Mouse (Mus musculus) heart, embryonic 16.5 days (tissue): ENCODE results near the gene Gm48552. TPM values are rescaled to one million over a fixed set of nuclear protein-coding genes. Genes with fewer than 3 reads are reported as not detected.

Experiments
- ATAC-seq: fragments of 200-750 bp; cut with Nextera tagmentation; replicated peaks from 2 replicates; pipeline ENCODE4 v1.8.0; 2017; ENCODE audit warnings: moderate number of reproducible peaks; ENCODE audit not compliant: insufficient read depth, low FRiP score; ENCODE audit errors: extremely low read depth
- H3K27ac ChIP-seq: fragments of 300-500 bp; sonication (generic); 2 replicates; pipeline ENCODE4 v1.5.1; 2014; ENCODE audit warnings: mild to moderate bottlenecking, low read length, control low read depth, moderate library complexity
- H3K27me3 ChIP-seq: fragments of 300-500 bp; sonication (generic); 2 replicates; pipeline ENCODE4 v1.6.1; 2014; ENCODE audit warnings: low read length, mixed read lengths; ENCODE audit not compliant: control insufficient read depth, insufficient read depth
- H3K36me3 ChIP-seq: fragments of 300-500 bp; sonication (generic); 2 replicates; pipeline ENCODE4 v1.6.1; 2014; ENCODE audit not compliant: control insufficient read depth, insufficient read depth
- H3K4me1 ChIP-seq: fragments of 300-500 bp; sonication (generic); 2 replicates; pipeline ENCODE4 v1.6.1; 2014; ENCODE audit warnings: low read length, mixed read lengths; ENCODE audit not compliant: control insufficient read depth, insufficient read depth
- H3K4me2 ChIP-seq: fragments of 300-500 bp; sonication (generic); 2 replicates; pipeline ENCODE4 v1.6.1; 2014; ENCODE audit warnings: low read depth, mild to moderate bottlenecking, control low read depth, low read length
- H3K4me3 ChIP-seq: fragments of 300-500 bp; sonication (generic); 2 replicates; pipeline ENCODE4 v1.5.1; 2014; ENCODE audit warnings: mild to moderate bottlenecking, control low read depth, low read length
- H3K9ac ChIP-seq: fragments of 300-500 bp; sonication (generic); 2 replicates; pipeline ENCODE4 v1.6.1; 2014; ENCODE audit warnings: low read length, control low read depth
- H3K9me3 ChIP-seq: fragments of 300-500 bp; sonication (generic); replicated peaks from 2 replicates; pipeline ENCODE4 v1.6.1; 2016; ENCODE audit warnings: low read length; ENCODE audit not compliant: control insufficient read depth
- WGBS: fragments of 180-500 bp; shearing (Covaris S2); extraction: QIAGEN DNeasy Blood & Tissue Kit; methylation state at CpG from one replicate; pipeline ENCODE4 v1.1.7; 2014; 5-methylcytosine and 5-hydroxymethylcytosine counted together
- polyA plus RNA-seq: library from polyadenylated mRNA; unstranded; fragments of >200 nt; fragmentation: Nextera tagmentation; extraction: Ambion mirVana; gene quantifications from 2 replicates; pipeline ENCODE4 v1.2.1, GENCODE M21; 2015

Gene Gm48552
- polyA plus RNA-seq: 0.55 and 0.83 TPM in 2 replicates

- Histone ChIP-seq H3K36me3 (peaks cover 25% of the 10 kb centered on the region), H3K4me1 (peaks cover 18% of the 10 kb centered on the region), H3K4me2 (no peak within 1 kb of the TSS), H3K9ac (no peak within 1 kb of the TSS), H3K27ac (no peak within 1 kb of the TSS), H3K9me3 (no peaks in the 10 kb centered on the region), H3K4me3 (no peak within 1 kb of the TSS), H3K27me3 (no peaks in the 10 kb centered on the region)
- no peak for ATAC-seq
- 79% methylated on average over 5 of the region's 5 CpGs for WGBS
Measured at GRCm38 (mm10) chr10:81388505-81389055, at the start of gene Gm48552. Gene Gm48552 (plus strand): TSS chr10:81389005.

GRCm38 (mm10) chr10:81340551-81341332 lies 48.1 kb upstream of the Gm48552 start:
- no peak overlapping the region for H3K9ac ChIP-seq
- H3K36me3 ChIP-seq: no peaks in the 10 kb centered on the region
- H3K27ac ChIP-seq: no peak overlapping the region
- H3K4me2 ChIP-seq: no peak overlapping the region
- H3K4me3 ChIP-seq: no peak overlapping the region
- WGBS: 46% methylated on average over 17 of the region's 17 CpGs
- ATAC-seq: no peak
- peaks cover 22% of the 10 kb centered on the region for H3K27me3 ChIP-seq
- peaks cover 4% of the 10 kb centered on the region for H3K4me1 ChIP-seq
- no peaks in the 10 kb centered on the region for H3K9me3 ChIP-seq

DNA sequence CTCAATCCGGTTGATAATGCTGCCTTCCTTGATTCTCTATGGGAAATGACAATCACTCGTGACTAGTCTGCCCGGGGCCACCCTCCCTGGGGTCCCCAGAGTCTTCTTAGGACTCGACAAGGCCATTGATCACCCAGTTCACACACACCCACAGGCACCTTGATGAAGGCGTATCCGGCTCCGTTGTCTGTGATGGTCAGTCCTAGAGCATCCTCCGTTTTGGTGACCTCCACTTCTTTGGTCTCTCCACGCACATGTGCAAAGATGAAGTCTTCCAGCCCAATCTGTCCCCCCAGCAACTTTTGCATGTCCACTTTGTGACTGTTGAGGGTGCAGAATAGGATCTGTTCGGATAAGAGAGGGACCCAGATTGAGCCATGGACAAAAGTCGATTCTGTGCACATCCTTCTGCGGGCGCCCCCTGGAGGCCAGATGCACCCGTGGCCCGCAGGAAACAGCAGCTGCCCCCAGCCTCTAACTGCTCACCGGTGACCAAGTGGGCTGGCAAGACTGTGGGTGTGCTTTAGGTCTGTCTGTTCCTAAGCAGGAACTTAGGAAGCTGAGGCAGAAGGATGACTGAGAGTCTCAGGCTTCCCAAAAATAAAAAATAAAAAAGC lies 47.4 kb upstream of the Gm48552 start:
- Histone ChIP-seq H3K27ac (no peak overlapping the region), H3K4me2 (no peak overlapping the region), H3K9ac (no peak overlapping the region), H3K36me3 (no peaks in the 10 kb centered on the region), H3K27me3 (peaks cover 22% of the 10 kb centered on the region), H3K4me3 (no peak overlapping the region), H3K4me1 (peaks cover 6% of the 10 kb centered on the region), H3K9me3 (no peaks in the 10 kb centered on the region)
- ATAC-seq: no peak
- 31% methylated on average over 16 of the region's 16 CpGs for WGBS

GRCm38 (mm10) chr10:81342686-81343505 lies 45.9 kb upstream of the Gm48552 start, which contains the start of gene Gipc3:
Gene Gipc3 (minus strand): TSS chr10:81343266.
- Histone ChIP-seq H3K9me3 (no peaks in the 10 kb centered on the region), H3K4me2 (peak within 1 kb of the TSS; percentile 89), H3K27ac (no peak within 1 kb of the TSS), H3K27me3 (peaks cover 18% of the 10 kb centered on the region), H3K36me3 (peaks cover 7% of the 10 kb centered on the region; the same call in 1 of the 2 replicates), H3K9ac (peak within 1 kb of the TSS; percentile 76), H3K4me3 (peak within 1 kb of the TSS; percentile 59), H3K4me1 (peaks cover 19% of the 10 kb centered on the region)
- no peak for ATAC-seq
- WGBS: 5% methylated on average over 59 of the region's 67 CpGs

GRCm38 (mm10) chr10:81344421-81345161 lies 44.2 kb upstream of the Gm48552 start:
- Histone ChIP-seq H3K4me2 (no peak overlapping the region), H3K4me1 (peaks cover 27% of the 10 kb centered on the region), H3K36me3 (peaks cover 11% of the 10 kb centered on the region; the same call in 1 of the 2 replicates), H3K27me3 (peaks cover 18% of the 10 kb centered on the region), H3K4me3 (no peak overlapping the region), H3K9me3 (no peaks in the 10 kb centered on the region), H3K27ac (no peak overlapping the region), H3K9ac (no peak overlapping the region)
- no peak for ATAC-seq
- 35% methylated on average over 8 of the region's 8 CpGs for WGBS

- H3K4me3 ChIP-seq: no peak overlapping the region
- H3K4me2 ChIP-seq: no peak overlapping the region
- H3K27me3 ChIP-seq: peaks cover 18% of the 10 kb centered on the region
- no peaks in the 10 kb centered on the region for H3K9me3 ChIP-seq
- ATAC-seq: no peak
- peaks cover 11% of the 10 kb centered on the region; the same call in 1 of the 2 replicates for H3K36me3 ChIP-seq
- no peak overlapping the region for H3K27ac ChIP-seq
- 77% methylated on average over 4 of the region's 4 CpGs for WGBS
- no peak overlapping the region for H3K9ac ChIP-seq
- peaks cover 29% of the 10 kb centered on the region for H3K4me1 ChIP-seq
Measured at GRCm38 (mm10) chr10:81345162-81345534, 43.7 kb upstream of the Gm48552 start.

DNA sequence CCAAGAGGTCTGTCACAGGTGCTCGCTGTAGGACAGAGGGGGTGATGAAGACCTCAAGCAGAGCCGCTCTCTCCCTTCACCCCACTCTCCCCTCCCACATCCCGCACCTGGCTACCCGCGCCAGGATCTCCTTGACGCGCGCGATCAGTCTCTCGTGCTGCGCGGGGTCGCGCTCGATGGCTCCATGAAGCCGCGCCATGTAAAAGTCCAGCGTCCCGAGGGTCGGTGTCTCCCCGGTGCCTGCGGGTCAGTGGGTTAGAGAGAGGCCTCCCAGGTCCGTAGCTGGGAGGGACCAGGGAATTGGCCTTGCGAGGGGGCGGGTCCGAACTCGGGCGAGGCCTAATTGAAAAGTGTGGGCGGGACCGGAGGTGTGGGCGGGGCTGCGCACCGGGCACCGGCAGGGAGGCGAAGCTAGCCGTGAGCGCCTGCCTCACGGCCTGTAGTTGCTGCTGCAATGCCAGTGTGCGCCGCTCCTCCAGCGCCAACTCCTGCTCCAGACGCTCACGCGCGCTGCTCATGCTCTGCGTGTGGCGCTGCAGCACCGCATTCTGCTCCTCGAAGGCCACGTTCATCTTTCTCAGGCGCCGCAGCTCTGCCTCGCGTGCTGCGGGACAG lies 42.2 kb upstream of the Gm48552 start:
- WGBS: 21% methylated on average over 54 of the region's 55 CpGs
- Histone ChIP-seq H3K4me3 (peak overlapping the region; percentile 13), H3K4me2 (peak overlapping the region; percentile 54), H3K4me1 (peaks cover 31% of the 10 kb centered on the region), H3K27ac (0 out of 2 replicates have a peak overlapping the region, but pooled peaks have one; percentile 21), H3K9me3 (no peaks in the 10 kb centered on the region), H3K9ac (peak overlapping the region; percentile 56), H3K27me3 (peaks cover 18% of the 10 kb centered on the region), H3K36me3 (peaks cover 11% of the 10 kb centered on the region; the same call in 1 of the 2 replicates)
- no peak for ATAC-seq

DNA sequence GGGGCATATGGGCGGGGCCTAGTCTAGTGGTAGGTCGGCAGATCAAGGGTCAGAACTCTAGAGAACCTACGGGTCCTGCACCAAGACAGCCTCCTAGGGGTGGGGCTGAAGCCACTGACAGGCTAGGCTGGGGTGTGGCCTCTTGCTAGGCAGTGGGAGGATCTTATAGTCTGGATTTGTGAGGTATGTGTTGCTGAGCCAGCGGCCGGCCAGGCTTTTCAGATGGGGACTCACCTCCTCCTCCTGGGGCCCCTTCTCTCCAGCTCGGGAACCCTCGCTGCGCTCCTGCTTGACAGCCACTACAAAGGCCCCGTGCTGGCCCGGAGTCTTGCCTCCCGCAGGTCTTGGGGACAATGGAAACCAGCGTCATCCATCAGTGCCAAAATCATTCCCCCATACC lies 39.7 kb upstream of the Gm48552 start:
- Histone ChIP-seq H3K36me3 (peaks cover 11% of the 10 kb centered on the region; the same call in 1 of the 2 replicates), H3K9me3 (no peaks in the 10 kb centered on the region), H3K4me1 (peaks cover 31% of the 10 kb centered on the region), H3K27me3 (no peaks in the 10 kb centered on the region), H3K4me2 (peak overlapping the region; percentile 79), H3K4me3 (peak overlapping the region; percentile 83), H3K27ac (peak overlapping the region; percentile 89), H3K9ac (peak overlapping the region; percentile 94)
- 9% methylated on average over 12 of the region's 12 CpGs for WGBS
- ATAC-seq: no peak
